Mouse (Mus musculus): ENCODE data around the gene Stx1b.
"Not testable (repeated sequence)": the region's sequence is repeated elsewhere in the genome, so short reads cannot be mapped to it uniquely, and the experiment has no call there.

DNA sequence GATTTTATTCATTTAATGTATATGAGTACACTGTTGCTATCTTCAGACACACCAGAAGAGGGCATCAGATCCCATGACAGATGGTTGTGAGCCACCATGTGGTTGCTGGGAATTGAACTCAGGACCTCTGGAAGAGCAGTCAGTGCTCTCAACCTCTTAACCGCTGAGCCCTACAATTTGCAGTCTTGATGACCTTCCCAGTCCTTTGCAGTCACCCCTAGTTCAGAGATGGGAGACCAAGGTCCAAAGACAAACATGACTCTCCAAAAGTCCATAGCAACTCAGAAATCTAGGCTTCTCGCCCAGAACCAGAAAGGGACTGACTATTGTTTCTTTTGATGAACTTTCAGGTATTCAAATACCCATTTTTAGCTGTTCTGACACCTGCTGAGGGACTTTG, 15.7 kb upstream of the Stx1b start:
- not testable (repeated sequence) for TF ChIP-seq POLR2A, EP300 (IDR thresholded peaks at IDR 0.05; ENCODE audit: insufficient read depth, low read depth, low read length)
- TF ChIP-seq CTCF (IDR thresholded peaks at IDR 0.05), result 0 out of 2 replicates have a peak, but pooled peaks have one; percentile 3

Data from heart, adult 2 months (tissue).